Mouse (Mus musculus) testis, postnatal 10 days (tissue): ENCODE results near the gene Lama5.

Experiments
- DNase-seq: peaks from one replicate; pipeline ENCODE4 v3.0.0; 2021; ENCODE audit warnings: low spot score

Gene Lama5

DNA sequence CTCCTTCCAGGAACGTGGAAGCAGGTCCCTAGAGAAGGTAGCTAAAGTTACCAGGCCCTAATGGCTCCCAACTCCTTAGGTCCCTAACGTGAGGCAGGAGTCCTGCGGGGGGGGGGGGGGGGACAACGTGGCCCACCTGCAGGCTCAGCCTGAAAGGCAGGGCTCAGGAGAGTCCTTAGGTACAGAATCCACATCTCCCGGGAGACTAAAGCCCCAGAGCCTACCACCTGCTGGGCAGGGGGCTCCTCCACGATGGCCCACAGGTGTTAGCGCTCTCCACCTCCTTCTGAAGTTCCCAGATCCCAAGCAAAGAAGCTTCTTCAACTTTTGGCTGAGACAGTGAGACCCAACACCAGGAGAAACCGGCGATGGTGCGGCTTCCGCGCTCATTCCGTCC is 1.0 kb downstream of the Lama5 start:
- no peak for DNase-seq

DNA sequence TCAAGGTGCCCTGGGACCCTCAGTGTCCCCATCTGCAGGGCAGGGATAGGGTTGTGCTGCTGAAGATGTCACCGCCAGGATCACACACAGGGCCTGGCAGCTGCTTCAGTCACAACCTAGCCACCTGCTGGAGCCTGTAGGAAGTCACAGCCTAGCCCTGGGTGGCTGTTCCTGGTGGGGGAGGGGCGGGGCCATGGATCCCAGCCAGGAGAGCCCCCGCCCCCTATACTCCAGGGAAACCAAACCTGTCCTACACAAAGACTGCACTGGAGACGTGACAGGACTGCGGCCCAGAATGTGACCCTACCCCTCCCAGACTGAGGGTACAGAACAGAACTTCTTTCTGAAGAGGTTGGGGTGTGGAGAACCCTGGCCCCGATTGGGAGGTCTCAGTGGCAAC is 3.4 kb downstream of the Lama5 start:
- peak; percentile 64 for DNase-seq

DNA sequence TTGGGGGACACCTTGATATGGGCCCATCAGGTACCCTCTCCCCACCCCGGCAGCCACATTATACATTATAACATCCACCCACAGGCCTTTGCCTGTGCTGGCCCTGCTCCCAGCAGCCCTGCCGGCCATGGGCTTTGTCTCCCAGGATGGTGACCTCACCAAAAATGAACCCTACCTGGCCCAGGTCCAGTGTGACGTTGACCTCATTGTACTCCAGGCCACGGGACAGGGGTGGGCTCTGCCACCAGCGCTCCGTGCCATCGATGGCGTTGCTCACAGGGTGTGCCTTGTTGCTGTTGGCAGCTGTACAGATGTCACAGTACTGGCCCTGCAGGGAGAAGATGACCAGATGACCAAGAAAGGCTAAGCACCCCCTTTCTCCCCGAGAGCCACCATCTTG is 4.6 kb downstream of the Lama5 start:
- DNase-seq, result peak; percentile 47

DNA sequence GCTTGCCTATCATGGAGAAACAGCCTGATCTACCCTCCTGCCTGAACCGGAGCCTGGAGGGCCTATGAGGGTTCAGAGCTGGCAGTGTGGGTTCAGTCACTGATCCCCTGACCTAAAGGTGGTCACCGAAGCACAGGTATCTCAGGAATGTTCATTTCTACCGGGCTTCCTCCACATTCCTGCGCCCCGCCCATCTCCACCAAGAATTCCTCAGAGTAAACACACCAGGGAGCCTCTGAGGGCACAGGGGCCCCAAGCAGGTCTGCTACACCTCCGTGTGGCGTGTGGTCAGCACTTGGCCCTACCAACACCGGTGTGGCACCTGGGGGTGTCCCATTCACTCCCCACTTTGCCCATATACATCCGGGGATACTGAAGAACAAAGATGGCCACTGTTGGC is 5.5 kb downstream of the Lama5 start:
- DNase-seq, result no peak

DNA sequence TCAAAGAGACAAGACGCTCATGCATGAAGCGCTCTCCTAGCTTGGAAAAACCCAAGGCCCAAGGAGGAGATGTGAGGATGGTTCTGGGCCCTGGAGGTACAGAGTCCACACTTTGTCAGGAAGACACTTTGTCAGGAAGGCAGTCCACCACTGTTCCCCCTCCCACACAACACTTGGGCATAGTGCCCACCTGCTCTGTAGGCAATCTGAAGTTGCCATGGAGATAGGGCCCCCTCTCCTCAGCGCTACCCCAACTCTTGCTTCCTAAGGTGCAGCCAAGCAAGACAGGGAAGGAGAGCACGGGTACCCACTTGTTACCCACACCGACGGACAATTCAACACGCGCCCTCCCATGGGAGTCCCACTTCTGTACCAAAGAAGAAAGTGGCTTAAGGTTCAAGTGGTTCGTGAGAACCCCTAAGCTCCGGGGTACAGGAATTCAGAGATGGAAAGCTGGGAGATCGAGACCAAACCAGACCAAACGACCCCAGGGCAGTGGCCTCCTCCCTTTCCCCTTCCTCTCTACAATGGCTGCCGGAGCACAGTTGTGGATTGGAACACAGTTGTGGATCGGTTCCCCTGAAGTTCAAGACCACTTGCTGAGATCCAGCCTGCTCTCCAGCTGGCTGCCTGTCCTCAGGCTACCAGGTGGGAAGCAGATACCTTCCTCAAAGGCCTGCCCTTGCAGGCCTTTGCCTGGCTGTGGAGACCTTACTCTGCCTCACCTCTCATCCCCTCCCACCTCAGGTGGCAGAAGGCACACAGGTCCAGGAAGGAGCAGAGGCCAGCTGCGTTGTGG is 6.3 kb downstream of the Lama5 start:
- DNase-seq, result no peak

GRCm38 (mm10) chr2:180218677-180219076 is 7.0 kb downstream of the Lama5 start:
- DNase-seq, result no peak

GRCm38 (mm10) chr2:180218241-180218640 is 7.4 kb downstream of the Lama5 start:
- no peak for DNase-seq

- DNase-seq, result peak; percentile 66
Observed at GRCm38 (mm10) chr2:180217587-180217986, 8.1 kb downstream of the Lama5 start.

- no peak for DNase-seq
Observed at GRCm38 (mm10) chr2:180216921-180217320, 8.7 kb downstream of the Lama5 start.

DNA sequence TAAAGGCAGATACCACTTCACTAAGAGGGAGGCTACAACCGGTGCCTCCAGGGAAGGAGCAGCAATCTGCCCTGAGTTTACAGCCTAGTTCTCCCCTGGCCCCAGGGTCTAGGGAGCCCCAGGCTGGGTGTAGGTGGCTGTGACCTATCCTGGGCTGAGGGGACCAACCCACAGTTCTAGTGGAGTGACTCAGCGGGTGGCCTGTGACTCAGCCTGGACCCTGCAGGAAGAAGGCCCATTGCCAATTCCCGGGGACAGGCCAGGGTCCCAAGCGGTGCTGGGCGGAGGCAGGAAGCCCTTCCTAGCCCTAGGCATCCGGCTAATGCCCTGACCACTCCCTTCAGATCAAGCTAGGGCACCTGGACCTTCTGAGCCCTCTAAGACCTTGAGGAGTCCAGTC is 9.7 kb downstream of the Lama5 start:
- no peak for DNase-seq

DNA sequence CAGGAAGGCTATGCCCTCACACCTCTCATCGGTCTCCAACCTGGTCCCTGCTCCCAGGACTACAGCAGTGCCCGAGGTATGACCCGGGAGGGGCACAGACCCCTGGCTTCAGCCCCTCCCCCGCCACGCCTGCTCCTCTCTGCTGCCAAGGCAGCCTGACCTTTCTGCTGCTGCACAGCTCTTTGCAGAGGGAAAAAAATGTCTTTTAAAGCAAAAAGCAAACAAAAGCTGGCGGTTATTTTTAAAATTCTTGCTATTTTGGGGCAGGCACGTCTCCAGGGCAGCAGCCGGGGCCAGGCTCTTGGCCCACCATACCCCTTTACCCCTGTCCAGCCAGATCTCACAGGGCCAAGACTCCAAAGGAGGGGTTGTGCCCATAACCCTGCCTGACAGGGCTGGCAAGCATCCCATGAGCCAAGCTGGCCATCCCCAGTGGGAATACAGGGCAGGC is 10.6 kb downstream of the Lama5 start:
- DNase-seq, result peak; percentile 74

DNA sequence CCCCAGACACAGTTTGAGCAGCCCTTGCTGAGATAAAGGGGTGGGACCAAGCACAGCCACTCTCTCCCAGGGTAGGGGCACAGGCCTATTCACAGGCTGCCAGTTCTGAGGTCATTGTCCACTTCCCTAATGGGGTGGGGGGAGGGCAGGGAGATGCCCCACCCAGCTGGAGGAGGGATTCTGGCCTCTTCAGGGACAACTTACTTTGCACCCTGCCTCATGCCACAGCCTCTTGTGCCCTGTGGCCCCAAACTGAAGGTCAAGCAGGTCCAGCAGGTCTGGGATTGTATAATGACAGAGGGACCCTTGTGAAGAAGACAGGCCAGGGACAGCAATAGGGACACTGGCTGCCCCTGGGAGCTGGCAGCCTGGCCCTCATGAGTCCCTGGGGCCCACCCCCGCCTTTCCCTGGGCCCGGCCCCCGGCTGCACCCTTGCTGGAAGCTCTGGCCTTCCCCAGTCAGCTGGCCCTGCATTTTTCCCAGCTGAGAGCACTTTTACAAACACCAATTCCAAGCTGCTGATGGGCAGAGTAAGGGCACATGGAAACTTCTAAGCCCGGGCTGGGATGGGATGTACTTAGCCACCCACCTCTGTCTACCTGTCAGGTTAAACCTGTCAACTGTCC is 11.2 kb downstream of the Lama5 start:
- no peak for DNase-seq

- DNase-seq, result no peak
Observed at GRCm38 (mm10) chr2:180212255-180212654, 13.4 kb downstream of the Lama5 start.

DNA sequence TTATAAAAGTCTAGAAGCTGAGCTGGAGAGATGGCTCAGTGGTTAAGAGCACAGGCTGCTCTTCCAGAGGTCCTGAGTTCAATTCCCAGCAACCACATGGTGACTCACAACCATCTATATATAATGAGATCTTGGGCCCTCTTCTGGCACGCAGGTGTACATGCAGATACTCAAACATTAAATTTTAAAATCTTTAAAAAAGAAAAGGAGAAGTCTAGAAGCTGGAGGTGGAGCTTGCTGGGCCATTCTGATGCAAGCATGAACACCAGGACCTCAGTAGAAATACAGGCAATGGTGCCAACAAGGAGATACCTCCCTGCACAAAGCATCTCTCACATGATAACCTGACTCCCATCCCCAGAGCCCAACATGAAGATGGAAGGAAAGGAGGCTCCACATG is 16.7 kb downstream of the Lama5 start:
- no peak for DNase-seq

- DNase-seq, result no peak
Observed at GRCm38 (mm10) chr2:180207840-180208239, 17.8 kb downstream of the Lama5 start.

GRCm38 (mm10) chr2:180205956-180206280 is 19.7 kb downstream of the Lama5 start:
- DNase-seq, result no peak

- no peak for DNase-seq
Observed at GRCm38 (mm10) chr2:180205083-180205955, 20.3 kb downstream of the Lama5 start.

- DNase-seq, result no peak
Observed at GRCm38 (mm10) chr2:180204501-180204900, 21.2 kb downstream of the Lama5 start.

DNA sequence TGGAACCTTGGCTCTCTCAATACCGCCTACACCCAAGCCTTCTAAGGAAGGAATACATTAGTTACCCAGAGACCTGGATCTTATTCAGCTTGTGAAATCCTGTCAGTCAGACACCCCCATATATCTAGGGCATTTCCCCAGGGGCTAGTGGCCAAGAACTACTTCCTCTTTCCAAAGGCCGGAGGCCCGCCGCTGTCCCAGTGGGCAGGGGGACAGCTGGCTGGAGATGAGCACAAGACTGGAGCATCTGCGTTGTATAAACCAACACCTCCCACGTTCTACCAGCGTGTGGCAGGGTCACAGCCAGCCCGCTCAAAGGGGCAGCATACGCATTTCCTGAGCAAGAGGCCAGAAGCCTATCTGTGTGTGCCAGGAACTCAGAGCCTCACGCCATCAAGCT is 22.9 kb downstream of the Lama5 start:
- no peak for DNase-seq

DNA sequence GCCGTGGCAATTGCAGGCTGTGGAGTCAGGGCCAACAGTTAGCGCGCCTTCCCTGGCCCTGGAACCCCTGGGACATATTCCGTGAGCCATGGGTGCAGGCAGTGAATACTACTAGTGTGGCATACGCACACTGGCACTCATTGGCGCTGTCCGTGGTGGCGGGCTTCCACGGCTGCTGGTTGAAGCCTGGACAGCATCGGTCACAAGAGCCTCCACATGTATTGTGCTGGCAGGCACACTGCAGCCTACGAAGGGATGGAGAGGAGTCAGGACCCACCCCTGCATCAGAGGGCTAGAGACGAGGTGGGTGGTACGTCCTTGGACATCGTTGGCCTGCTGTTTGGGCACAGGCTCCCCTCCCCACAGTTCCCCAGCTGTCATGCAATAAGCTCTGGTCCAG is 23.4 kb downstream of the Lama5 start:
- DNase-seq, result no peak

GRCm38 (mm10) chr2:180201303-180201702 is 24.4 kb downstream of the Lama5 start:
- DNase-seq, result no peak

DNA sequence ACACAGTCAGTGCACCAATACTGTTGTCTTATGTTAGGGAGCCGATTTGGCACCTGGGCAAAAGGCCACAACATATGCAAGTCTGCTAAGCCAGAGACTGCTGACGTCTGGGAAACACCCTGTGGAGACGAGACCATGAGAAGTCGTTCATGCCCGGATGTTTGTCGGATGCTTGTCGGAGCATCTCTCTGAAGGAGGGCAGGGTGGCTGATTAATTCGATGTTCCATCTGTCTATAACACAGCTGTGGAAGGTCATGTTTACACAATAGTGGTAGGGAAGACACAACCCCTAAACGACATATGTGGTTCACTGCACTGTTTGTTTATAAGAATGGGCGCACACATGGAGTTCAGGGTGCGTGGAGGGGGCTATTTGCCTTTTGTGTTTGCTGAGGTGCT is 25.0 kb downstream of the Lama5 start:
- no peak for DNase-seq

GRCm38 (mm10) chr2:180198782-180199181 is 26.9 kb downstream of the Lama5 start:
- DNase-seq, result no peak
